Mouse (Mus musculus) gastrocnemius, postnatal 4 days (tissue): ENCODE results near the gene Arhgef40. TPM values are rescaled to one million over a fixed set of nuclear protein-coding genes. Genes with fewer than 3 reads are reported as not detected.

Experiments used
- total RNA-seq, 2 experiments: library from RNA; stranded (reverse); gene quantifications; 2 replicates each; pipeline ENCODE4 v1.2.3; 2021

The Arhgef40 gene
- total RNA-seq, 2 experiments from 2014 or later: 90.4 to 92.7 TPM

Other genes with a start within 250 kb of the Arhgef40 start
- not detected for gene Ang4, start 211.1 kb upstream of the Arhgef40 start, total RNA-seq
- not detected for gene AY358078, start 184.7 kb upstream of the Arhgef40 start, total RNA-seq
- gene Ear6, start 131.0 kb upstream of the Arhgef40 start, total RNA-seq: not detected
- gene Mettl17, start 99.9 kb upstream of the Arhgef40 start, total RNA-seq: 10 to 100 TPM; 11.4 to 14.3 TPM
- gene Slc39a2, start 91.8 kb upstream of the Arhgef40 start, total RNA-seq: under 1 TPM; 0.47 to 0.96 TPM
- gene Ndrg2, start 70.6 kb upstream of the Arhgef40 start, total RNA-seq: 100 to 1,000 TPM; 315 to 500 TPM
- not detected for gene Tppp2, start 66.3 kb upstream of the Arhgef40 start, total RNA-seq
- gene Rnase13, start 61.9 kb upstream of the Arhgef40 start, total RNA-seq: not detected
- 1 to 10 TPM; 1.1 to 2.8 TPM for gene Tmem253, start 30.9 kb downstream of the Arhgef40 start, total RNA-seq
- 10 to 100 TPM; 28.3 to 29.7 TPM for gene Zfp219, start 36.0 kb downstream of the Arhgef40 start, total RNA-seq
- gene Olfr221, start 57.7 kb downstream of the Arhgef40 start, total RNA-seq: not detected
- gene Hnrnpc, start 119.3 kb downstream of the Arhgef40 start, total RNA-seq: 100 to 1,000 TPM; 140 to 156 TPM
- under 1 TPM; 0.23 to 0.49 TPM for gene Rpgrip1, start 126.0 kb downstream of the Arhgef40 start, total RNA-seq
- gene Supt16, start 212.7 kb downstream of the Arhgef40 start, total RNA-seq: 10 to 100 TPM; 44.0 to 47.8 TPM